Mouse (Mus musculus) liver, embryonic 14.5 days (tissue): ENCODE data around the gene Sept11.

Experiments
- CTCF ChIP-seq: IDR thresholded peaks from 2 replicates; pipeline ENCODE4 v1.5.1; 2016; ENCODE audit warnings: antibody characterized with exemption, low read depth, control low read depth
- EP300 ChIP-seq: IDR thresholded peaks from 2 replicates; pipeline ENCODE4 v1.6.1; 2016; ENCODE audit warnings: antibody characterized with exemption, low read depth

DNA sequence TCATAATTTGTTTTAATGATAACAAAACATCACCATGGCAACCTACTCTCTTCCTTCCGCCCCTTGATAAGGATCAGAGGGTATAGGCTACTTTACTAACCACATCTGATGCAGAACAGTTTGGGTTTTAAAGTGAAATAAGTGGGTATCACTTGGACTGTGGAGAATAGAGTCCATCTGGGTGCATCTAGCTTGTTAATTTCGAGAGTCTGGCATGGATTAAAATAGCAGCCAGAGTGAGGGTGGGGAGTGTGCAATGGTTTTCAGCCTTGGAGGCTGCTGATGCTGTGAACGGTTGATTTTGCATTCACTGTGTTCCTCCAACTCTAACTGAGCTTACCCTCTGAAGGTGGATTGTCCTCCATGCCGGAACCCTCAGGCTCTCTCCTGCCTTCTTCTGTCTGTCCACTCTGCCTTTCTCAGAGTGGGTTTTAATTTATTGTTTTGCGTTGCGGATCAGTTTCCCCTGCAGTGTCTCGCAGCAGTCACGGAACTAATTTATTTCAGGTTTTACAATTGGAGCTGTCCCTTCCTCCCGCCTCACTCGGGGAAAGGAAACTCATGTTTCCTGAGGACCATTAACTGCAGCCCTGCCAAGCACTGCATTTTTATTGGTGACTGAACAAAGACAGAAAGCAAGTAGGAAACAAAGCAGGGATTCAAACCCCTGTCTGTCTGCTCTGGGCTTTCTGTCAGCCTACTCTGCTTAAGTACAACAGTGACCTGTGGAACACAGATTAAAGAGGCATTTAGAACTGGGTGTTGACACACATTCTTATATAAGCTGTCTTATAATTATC is 40.4 kb downstream of the Sept11 start:
- TF ChIP-seq CTCF (no peak), EP300 (no peak)
